In the genomic region with DNA sequence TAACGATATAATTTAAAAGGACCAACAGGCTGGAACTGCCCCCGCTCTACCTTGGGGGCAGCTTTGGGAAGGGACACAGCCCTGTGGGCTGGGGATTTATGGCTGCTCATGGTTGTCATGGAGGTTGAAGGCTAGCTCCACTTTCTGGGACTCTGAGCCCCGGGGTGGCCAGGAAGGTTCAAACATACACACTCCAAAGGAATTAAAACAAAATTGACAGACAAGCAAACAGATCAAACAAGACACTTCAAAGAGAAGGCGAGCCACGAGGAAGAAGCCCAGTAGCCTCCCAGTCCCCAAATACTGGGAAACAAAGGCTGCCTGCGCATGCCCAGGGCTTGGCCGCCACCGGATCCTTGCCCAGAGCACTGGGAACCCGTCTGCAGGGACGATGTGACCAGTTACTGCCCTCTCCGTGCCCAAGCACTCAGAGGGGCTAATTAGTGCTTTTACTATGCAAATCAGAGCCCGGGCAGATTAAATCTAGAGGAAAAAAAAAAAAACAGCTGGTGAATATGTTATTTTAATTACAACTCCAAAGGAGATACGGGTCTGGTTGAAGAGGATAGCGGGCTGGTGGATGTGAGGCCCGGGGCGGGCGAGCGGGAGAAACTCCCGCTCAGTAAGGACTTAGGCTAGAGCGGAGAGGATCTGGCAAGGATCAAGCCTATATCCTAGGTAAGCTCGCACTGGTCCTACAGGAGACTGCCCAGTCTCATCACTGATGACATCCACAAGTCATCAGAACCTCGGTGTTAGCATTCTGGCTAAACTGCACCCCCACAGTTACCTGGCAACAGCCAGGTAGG, we compare ENCODE assay signal across 11 mouse cellular contexts.
DNase-seq lines count a peak whose midpoint lies in the region; ATAC-seq and TF ChIP-seq lines count a peak whose summit lies in the region.
"Had no signal": no experiment of that assay in that cellular context is flagged by ENCODE, and none has a peak within 500 bp of the region (broad histone marks: within the 10 kb centered on the region; RNA-seq: fewer than 3 reads in every experiment).

No protein-coding gene starts in this region.

- H3K27ac ChIP-seq in forebrain, embryonic 14.5 days (ENCODE audit: low read depth, low read length), result peak overlapping the region; percentile 78
- no peak overlapping the region for H3K27ac ChIP-seq in kidney, postnatal 0 days
- peak overlapping the region; percentile 73 for H3K27ac ChIP-seq in neural tube, embryonic 13.5 days (replicated peaks)
- H3K27ac ChIP-seq in layer of hippocampus, adult 2 months, result no peak overlapping the region
- H3K27ac ChIP-seq: lung, embryonic 15.5 days had no signal

- no peak overlapping the region for H3K4me3 ChIP-seq in forebrain, embryonic 14.5 days (ENCODE audit: low read depth, low read length)
- H3K4me3 ChIP-seq in kidney, postnatal 0 days (replicated peaks; ENCODE audit: low read depth, low read length), result no peak overlapping the region
- H3K4me3 ChIP-seq in neural tube, embryonic 13.5 days, result no peak overlapping the region
- no peak overlapping the region for H3K4me3 ChIP-seq in layer of hippocampus, adult 2 months
- H3K4me3 ChIP-seq: lung, embryonic 15.5 days had no signal

- H3K9me3 ChIP-seq in forebrain, embryonic 14.5 days (replicated peaks; ENCODE audit: control insufficient read depth, low read length), result 0 out of 2 replicates have a peak, but pooled peaks cover 4% of the 10 kb centered on the region
- peaks cover 3% of the 10 kb centered on the region; the same call in 1 of the 2 replicates for H3K9me3 ChIP-seq in kidney, postnatal 0 days (replicated peaks; ENCODE audit: low read length)
- peaks cover 6% of the 10 kb centered on the region; the same call in 1 of the 2 replicates for H3K9me3 ChIP-seq in neural tube, embryonic 13.5 days
- H3K9me3 ChIP-seq: lung, embryonic 15.5 days had no signal

- H3K4me2 ChIP-seq in forebrain, embryonic 14.5 days (ENCODE audit: low read length), result peak overlapping the region; percentile 28; the same call in 1 of the 2 replicates
- H3K4me2 ChIP-seq in kidney, postnatal 0 days (ENCODE audit: low read length), result no peak overlapping the region
- H3K4me2 ChIP-seq in neural tube, embryonic 13.5 days, result peak overlapping the region; percentile 33
- H3K4me2 ChIP-seq: lung, embryonic 15.5 days had no signal

- H3K27me3 ChIP-seq in forebrain, embryonic 14.5 days (replicated peaks; ENCODE audit: control insufficient read depth, insufficient read depth, low read length), result no peaks in the 10 kb centered on the region
- no peaks in the 10 kb centered on the region for H3K27me3 ChIP-seq in kidney, postnatal 0 days (ENCODE audit: insufficient read depth, low read length)
- no peaks in the 10 kb centered on the region for H3K27me3 ChIP-seq in neural tube, embryonic 13.5 days
- H3K27me3 ChIP-seq: lung, embryonic 15.5 days had no signal

- peak; percentile 89 for ATAC-seq in forebrain, embryonic 14.5 days
- peak; percentile 57; the same call in 1 of the 2 replicates for ATAC-seq in kidney, postnatal 0 days (replicated peaks; ENCODE audit: low FRiP score, low read depth)
- ATAC-seq in neural tube, embryonic 13.5 days (ENCODE audit: low read depth), result 0 out of 2 replicates have a peak, but pooled peaks have one; percentile 49
- no peak for ATAC-seq in erythroid progenitor cell, adult 5-6 weeks (replicated peaks; ENCODE audit: low FRiP score, poor library complexity, severe bottlenecking)

- H3K36me3 ChIP-seq in forebrain, embryonic 14.5 days (ENCODE audit: control insufficient read depth, insufficient read depth, low read length), result no peaks in the 10 kb centered on the region
- H3K36me3 ChIP-seq in kidney, postnatal 0 days (ENCODE audit: insufficient read depth, low read length), result no peaks in the 10 kb centered on the region
- H3K36me3 ChIP-seq in neural tube, embryonic 13.5 days, result no peaks in the 10 kb centered on the region
- H3K36me3 ChIP-seq: lung, embryonic 15.5 days had no signal

- peaks cover 14% of the 10 kb centered on the region for H3K4me1 ChIP-seq in forebrain, embryonic 14.5 days (ENCODE audit: control insufficient read depth, insufficient read depth, low read length)
- peaks cover 3% of the 10 kb centered on the region; the same call in 1 of the 2 replicates for H3K4me1 ChIP-seq in kidney, postnatal 0 days (replicated peaks; ENCODE audit: insufficient read depth, low read length)
- H3K4me1 ChIP-seq in neural tube, embryonic 13.5 days (replicated peaks), result peaks cover 18% of the 10 kb centered on the region
- H3K4me1 ChIP-seq: lung, embryonic 15.5 days had no signal

- TF ChIP-seq CTCF in kidney, postnatal 0 days (IDR thresholded peaks at IDR 0.05; ENCODE audit: low read depth), result no peak
- TF ChIP-seq CTCF in layer of hippocampus, adult 2 months (conservative IDR thresholded peaks at IDR 0.05), result no peak

- peak; percentile 43 for DNase-seq in embryo, embryonic 11 days
- DNase-seq in embryo, embryonic 10 days (ENCODE audit: low spot score), result no peak
- peak; percentile 82 for DNase-seq in forebrain, embryonic 14.5 days (ENCODE audit: low spot score)
- no peak for DNase-seq in kidney, postnatal 0 days (ENCODE audit: low spot score)
- DNase-seq in layer of hippocampus, adult 2 months (ENCODE audit: low spot score in 2 of 2), result no peak
- no peak for DNase-seq in left cerebral cortex, postnatal 36 days (ENCODE audit: low spot score in 2 of 2)
- DNase-seq: cerebellum, adult 9-10 months; heart, adult 18-20 months had no signal

- intact Hi-C loops in left cerebral cortex, postnatal 36 days (cut with DNase I), result no loop called here

- 13% methylated on average over 22 of the region's 22 CpGs for WGBS in forebrain, embryonic 14.5 days
- 21% methylated on average over 22 of the region's 22 CpGs for WGBS in kidney, postnatal 0 days
- 20% methylated on average over 22 of the region's 22 CpGs for WGBS in neural tube, embryonic 13.5 days

- H3K9ac ChIP-seq in forebrain, embryonic 14.5 days (ENCODE audit: low read length), result no peak overlapping the region
- no peak overlapping the region for H3K9ac ChIP-seq in kidney, postnatal 0 days (ENCODE audit: low read depth, low read length)
- no peak overlapping the region for H3K9ac ChIP-seq in neural tube, embryonic 13.5 days
- H3K9ac ChIP-seq: lung, embryonic 15.5 days had no signal

Comparison
In these comparisons a context has a peak if more than half of its experiments do, and no peak if none do; other contexts are left out.
1. DNase-seq: peak in embryo, embryonic 11 days (single experiment) and forebrain, embryonic 14.5 days (single experiment); none in embryo, embryonic 10 days (single experiment), kidney, postnatal 0 days (single experiment), layer of hippocampus, adult 2 months (0 of 2) and left cerebral cortex, postnatal 36 days (0 of 2).
2. H3K27ac ChIP-seq: peak in forebrain, embryonic 14.5 days (single experiment) and neural tube, embryonic 13.5 days (single experiment); none in kidney, postnatal 0 days (single experiment) and layer of hippocampus, adult 2 months (single experiment).